Mouse (Mus musculus) ovary, postnatal 14 days (tissue): ENCODE results near the gene Wdr86.
"Not testable (repeated sequence)": the region's sequence is repeated elsewhere in the genome, so short reads cannot be mapped to it uniquely, and the experiment has no call there.

Experiments
- DNase-seq: peaks from one replicate; pipeline ENCODE4 v3.0.0; 2022; ENCODE audit warnings: low spot score

Gene Wdr86

GRCm38 (mm10) chr5:24730488-24730871 lies at the start of gene Wdr86:
Gene Wdr86 (minus strand): TSS chr5:24730727.
- DNase-seq: no peak

GRCm38 (mm10) chr5:24779881-24780512 lies 49.5 kb upstream of the Wdr86 start:
- no peak for DNase-seq

- DNase-seq: no peak
Measured at GRCm38 (mm10) chr5:24779321-24779720, 48.8 kb upstream of the Wdr86 start.

- DNase-seq: no peak
Measured at GRCm38 (mm10) chr5:24778843-24779140, 48.3 kb upstream of the Wdr86 start.

GRCm38 (mm10) chr5:24778082-24778842 lies 47.7 kb upstream of the Wdr86 start:
- no peak for DNase-seq

- DNase-seq: no peak
Measured at GRCm38 (mm10) chr5:24776681-24777080, 46.2 kb upstream of the Wdr86 start.

- not testable (repeated sequence) for DNase-seq
Measured at GRCm38 (mm10) chr5:24774549-24774948, 44.0 kb upstream of the Wdr86 start.

GRCm38 (mm10) chr5:24757816-24758215 lies 27.3 kb upstream of the Wdr86 start, which contains the start of gene Crygn:
Gene Crygn (minus strand): TSS chr5:24758008.
- no peak for DNase-seq

- no peak for DNase-seq
Measured at GRCm38 (mm10) chr5:24756931-24757330, 26.4 kb upstream of the Wdr86 start.

GRCm38 (mm10) chr5:24752175-24752498 lies 21.6 kb upstream of the Wdr86 start:
- no peak for DNase-seq

- DNase-seq: peak; percentile 54
Measured at GRCm38 (mm10) chr5:24751305-24752174, 21.0 kb upstream of the Wdr86 start.

- DNase-seq: peak; percentile 87
Measured at GRCm38 (mm10) chr5:24750321-24751304, 20.1 kb upstream of the Wdr86 start.

- no peak for DNase-seq
Measured at GRCm38 (mm10) chr5:24749731-24750130, 19.2 kb upstream of the Wdr86 start.

- DNase-seq: no peak
Measured at GRCm38 (mm10) chr5:24747533-24747932, 17.0 kb upstream of the Wdr86 start.

GRCm38 (mm10) chr5:24743956-24744355 lies 13.4 kb upstream of the Wdr86 start:
- DNase-seq: no peak

GRCm38 (mm10) chr5:24741172-24741885 lies 10.8 kb upstream of the Wdr86 start:
- no peak for DNase-seq

- peak; percentile 48 for DNase-seq
Measured at GRCm38 (mm10) chr5:24739141-24739753, 8.7 kb upstream of the Wdr86 start.

GRCm38 (mm10) chr5:24738517-24738916 lies 8.0 kb upstream of the Wdr86 start:
- DNase-seq: no peak

- DNase-seq: no peak
Measured at GRCm38 (mm10) chr5:24737595-24737994, 7.1 kb upstream of the Wdr86 start.

- no peak for DNase-seq
Measured at GRCm38 (mm10) chr5:24733771-24734426, 3.4 kb upstream of the Wdr86 start.
